Mouse (Mus musculus) mouse trophoblast stem cell (cell line): ENCODE data around the gene Actr2.
"Not testable (repeated sequence)": the region's sequence is repeated elsewhere in the genome, so short reads cannot be mapped to it uniquely, and the experiment has no call there.

Source experiments
- in situ Hi-C, 2 experiments: fragments of 300-500 bp; cut with MseI, MboI; formaldehyde crosslinking; loops; 2 replicates in 1 of 2; 3 replicates in 1 of 2; pipeline ENCODE4 v1.15.1; 2025

Gene Actr2

GRCm38 (mm10) chr11:20116701-20117100, 4.0 kb upstream of the Actr2 start:
- in situ Hi-C loops = no loop called here

DNA sequence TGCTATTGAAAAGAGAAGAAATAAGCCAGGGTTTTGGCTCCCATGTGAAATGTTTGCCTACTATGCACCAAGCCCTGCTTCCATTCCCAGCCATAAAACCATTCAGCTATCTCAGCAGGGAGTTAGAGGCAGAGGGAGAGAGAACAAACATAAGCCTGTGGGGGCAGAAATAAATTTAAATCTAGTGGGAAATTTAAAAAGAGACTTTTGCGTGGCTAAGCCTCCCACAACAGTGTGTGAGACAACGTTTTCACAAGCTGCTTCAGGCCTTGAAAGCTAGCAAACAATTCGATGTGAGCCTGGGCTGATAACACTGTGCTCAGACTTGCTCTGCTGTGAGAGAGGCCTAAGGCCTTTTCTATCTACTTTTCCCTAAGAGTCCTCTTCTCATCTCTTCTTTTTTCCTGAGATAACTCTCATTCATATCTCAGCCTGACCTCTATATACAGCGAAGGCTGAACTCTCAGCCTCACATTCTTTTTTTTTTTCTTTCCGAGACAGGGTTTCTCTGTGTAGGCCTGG, 3.4 kb upstream of the Actr2 start:
- in situ Hi-C loops = no loop called here

DNA sequence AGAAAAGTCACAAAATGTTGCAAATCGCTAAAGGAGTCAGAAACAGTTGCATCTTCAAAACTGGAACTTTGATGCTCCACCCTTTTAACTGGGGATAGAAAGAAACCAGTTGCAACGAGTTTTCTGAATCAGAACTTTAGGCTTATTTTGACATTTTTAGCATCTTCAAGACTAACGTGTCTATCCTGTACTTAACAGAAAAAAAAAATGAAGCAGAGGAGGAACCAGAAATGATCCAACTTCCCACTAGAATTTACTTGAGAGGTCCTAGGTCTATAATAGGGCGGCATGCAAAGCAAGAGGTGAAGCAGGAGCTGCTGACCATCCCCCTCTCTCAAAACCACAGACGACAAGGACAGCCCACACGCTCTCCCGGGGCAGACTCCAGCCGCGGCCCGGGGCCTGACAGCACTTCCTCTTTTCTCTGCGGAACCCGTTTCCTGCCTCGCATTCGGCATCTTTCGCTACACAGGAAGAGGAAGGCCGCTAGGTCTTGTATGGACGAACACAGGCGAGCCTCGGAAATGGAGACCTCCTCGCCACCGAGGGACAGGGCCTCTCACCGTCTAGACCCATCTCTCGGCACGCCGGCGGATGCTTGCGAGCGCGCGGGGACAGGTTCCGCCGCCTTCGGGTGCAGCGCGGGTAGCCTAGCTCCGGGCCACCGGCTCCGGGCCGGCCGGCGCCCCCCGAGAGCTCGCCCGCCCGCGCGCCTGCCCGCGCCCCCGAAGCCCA, 540 bp downstream of the Actr2 start:
- in situ Hi-C loops = no loop called here

DNA sequence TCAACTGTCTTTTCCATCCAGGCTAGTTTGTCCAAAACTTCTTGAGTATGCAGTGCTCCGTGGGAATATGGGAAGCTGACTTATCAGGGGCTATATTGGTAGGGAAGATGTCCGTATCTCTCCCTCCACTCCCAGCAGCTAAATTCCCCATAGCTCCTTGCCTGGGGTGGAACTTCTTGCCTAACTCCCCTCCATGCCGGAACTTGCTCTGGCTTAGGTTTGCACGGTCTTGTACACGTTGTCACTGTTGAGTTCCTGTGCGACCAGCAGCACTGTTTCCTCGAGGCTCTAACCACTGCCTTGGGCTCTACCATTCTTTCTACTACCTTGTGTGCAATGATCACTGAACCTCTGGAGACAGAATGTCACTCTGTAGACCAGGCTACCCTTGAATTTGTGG, 4.6 kb downstream of the Actr2 start:
- in situ Hi-C loops = no loop called here

GRCm38 (mm10) chr11:20107683-20108082, 5.0 kb downstream of the Actr2 start:
- in situ Hi-C loops = no loop called here

DNA sequence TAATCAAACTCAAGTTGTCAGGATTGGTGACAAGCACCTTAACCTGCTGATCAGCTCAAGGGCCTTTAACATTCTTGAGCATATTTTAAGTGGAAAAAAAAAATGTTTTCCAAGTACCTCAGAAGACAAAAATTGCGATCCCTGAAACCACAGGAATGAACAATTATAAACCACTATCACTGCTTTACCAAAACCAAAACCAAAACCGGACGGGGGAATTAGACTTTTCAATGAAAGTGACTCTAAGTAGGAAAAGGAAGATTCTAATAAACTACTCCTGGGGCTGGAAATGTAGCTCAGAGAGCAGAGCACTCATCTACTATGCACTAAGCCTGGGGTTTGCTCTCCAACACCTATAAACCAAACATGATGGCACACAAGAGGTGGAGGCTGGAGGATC, 5.8 kb downstream of the Actr2 start:
- in situ Hi-C loops = no loop called here

GRCm38 (mm10) chr11:20103949-20104348, 8.8 kb downstream of the Actr2 start:
- in situ Hi-C loops = no loop called here

GRCm38 (mm10) chr11:20086306-20086705, 26.4 kb downstream of the Actr2 start:
- in situ Hi-C loops = no loop called here

- in situ Hi-C loops = no loop called here
Measured at GRCm38 (mm10) chr11:20085635-20086034, 27.1 kb downstream of the Actr2 start.

GRCm38 (mm10) chr11:20075415-20075814, 37.3 kb downstream of the Actr2 start:
- in situ Hi-C loops = no loop called here

DNA sequence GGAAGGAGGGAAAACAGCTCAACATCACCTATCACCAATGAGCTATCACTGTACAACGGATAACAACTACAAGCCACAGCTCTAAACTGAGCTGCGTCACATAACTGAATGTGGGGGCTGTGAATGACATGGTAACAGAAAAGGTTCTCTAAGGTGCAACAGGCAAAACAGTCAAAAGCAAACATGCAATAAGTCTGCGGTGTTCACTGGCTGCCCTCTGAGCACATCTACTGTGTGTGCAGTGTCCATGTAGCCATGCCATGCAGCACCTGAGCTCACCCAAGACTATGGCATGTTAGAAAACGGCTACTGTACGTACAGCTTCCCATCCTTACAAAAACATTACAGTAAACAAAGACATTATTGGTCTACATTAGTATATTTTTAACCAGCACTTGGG, 39.9 kb downstream of the Actr2 start:
- in situ Hi-C loops = no loop called here

GRCm38 (mm10) chr11:20072174-20072573, 40.5 kb downstream of the Actr2 start:
- in situ Hi-C loops = no loop called here

- in situ Hi-C loops = no loop called here
Measured at GRCm38 (mm10) chr11:20068346-20069004, 44.2 kb downstream of the Actr2 start.

DNA sequence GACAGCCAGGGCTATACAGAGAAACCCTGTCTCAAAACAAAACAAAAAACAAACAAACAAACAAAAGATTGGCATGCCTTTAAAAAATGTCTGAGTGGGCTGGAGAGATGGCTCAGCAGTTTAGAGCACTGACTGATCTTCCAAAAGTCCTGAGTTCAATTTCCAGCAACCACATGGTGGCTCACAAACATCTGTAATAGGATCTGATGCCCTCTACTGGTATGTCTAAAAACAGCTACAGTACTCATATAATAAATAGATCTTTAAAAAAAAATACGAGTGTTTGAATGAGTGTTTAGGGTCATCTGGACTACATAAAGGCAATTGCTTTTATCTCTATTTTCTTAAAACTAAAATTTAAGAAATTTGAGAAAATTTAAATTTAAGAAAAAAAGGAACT, 45.2 kb downstream of the Actr2 start:
- in situ Hi-C loops = no loop called here

DNA sequence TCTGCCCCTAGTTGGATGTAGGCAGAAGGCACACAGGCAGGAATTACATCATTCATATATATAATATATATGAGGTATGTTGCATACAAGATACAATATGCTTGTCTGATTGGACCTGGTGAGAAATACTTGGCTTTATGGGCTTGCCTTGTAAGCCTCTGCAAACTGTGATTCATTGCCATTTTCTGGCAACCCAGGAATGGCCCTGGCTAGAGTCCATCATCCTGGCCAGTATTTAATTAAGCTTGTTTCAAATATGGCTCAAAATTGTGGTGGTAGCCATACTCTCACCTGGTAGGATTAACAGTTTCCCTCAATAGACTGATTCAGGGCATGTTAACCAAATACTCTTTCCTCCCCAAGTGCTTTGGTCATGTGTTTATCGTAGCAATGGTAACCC, 46.6 kb downstream of the Actr2 start:
- in situ Hi-C loops = no loop called here

GRCm38 (mm10) chr11:20064926-20065325, 47.8 kb downstream of the Actr2 start:
- in situ Hi-C loops = no loop called here

DNA sequence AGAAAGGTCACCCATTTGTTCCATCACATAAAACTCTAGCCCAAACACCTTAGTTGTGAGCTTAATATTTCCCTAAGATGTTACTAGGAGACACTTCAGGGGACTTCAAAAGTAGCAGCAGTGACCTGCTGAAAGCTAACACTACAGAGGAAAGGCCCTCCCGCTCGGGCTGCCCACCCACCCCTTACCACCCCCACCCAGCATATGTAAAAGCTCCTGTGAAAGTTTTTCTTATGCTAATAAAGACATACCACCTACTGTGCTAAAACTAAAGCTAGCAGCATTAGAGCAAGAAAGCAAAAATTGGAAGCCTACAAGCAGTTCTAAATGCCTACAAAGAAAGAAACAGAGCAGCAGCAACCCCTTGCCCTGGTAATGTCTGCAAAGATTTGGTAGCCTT, 48.6 kb downstream of the Actr2 start:
- in situ Hi-C loops = not testable (repeated sequence)

- in situ Hi-C loops = not testable (repeated sequence)
Measured at GRCm38 (mm10) chr11:20062801-20063200, 49.9 kb downstream of the Actr2 start.

GRCm38 (mm10) chr11:20059736-20060135, 53.0 kb downstream of the Actr2 start:
- in situ Hi-C loops = loop anchor here in 1 of 2 experiments (5.0 kb wide), 1 partner anchor 237 kb away; no protein-coding TSS in a partner anchor

GRCm38 (mm10) chr11:20057429-20057828, 55.3 kb downstream of the Actr2 start:
- in situ Hi-C loops = loop anchor here in 1 of 2 experiments (5.0 kb wide), 1 partner anchor 235 kb away; no protein-coding TSS in a partner anchor

GRCm38 (mm10) chr11:20056168-20056567, 56.5 kb downstream of the Actr2 start:
- in situ Hi-C loops = loop anchor here in 1 of 2 experiments (5.0 kb wide), 1 partner anchor 234 kb away; no protein-coding TSS in a partner anchor

DNA sequence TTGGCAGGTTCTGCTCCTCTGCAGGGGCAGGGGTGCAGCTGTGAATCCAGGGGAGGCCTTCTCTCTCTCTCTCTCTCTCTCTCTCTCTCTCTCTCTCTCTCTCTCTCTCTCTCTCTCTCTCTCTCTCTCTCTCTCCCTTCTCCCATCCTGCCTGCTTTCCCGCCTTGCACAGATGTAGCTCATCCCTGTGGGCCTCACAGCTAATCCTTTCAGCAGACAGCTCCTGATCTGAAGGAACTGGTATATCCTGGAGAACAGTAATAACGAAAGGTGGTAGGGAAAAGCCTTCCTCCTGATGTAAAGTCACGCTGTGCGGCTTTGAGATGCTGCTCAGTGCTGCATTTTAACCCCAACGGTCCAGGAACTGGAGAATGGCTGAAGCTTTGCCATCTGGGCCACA, 58.1 kb downstream of the Actr2 start:
- in situ Hi-C loops = loop anchor here in 1 of 2 experiments (5.0 kb wide), 1 partner anchor 232 kb away; no protein-coding TSS in a partner anchor

DNA sequence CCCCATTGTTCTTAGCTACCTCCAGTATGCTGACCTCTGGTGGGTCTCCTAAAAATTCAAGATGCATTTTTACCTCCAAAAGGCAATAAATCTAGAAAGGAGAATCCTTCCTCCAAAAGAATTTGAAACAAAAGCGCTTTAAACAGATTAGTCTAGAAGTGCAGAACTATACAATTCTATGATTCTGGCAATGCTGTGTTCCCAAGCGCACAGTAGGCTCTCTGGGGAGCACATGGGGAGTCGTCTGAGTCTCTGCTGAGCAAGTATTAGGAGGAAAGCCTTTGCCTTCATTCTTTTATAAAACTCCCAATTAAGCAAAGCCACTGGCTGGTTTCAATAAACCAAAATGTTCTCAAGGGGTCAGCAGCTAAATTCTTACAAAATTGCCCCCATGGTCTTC, 58.8 kb downstream of the Actr2 start:
- in situ Hi-C loops = no loop called here
